Mouse (Mus musculus) mouse embryonic stem cell (cell line): ENCODE results near the gene Per1.

Source experiments
- in situ Hi-C, 2 experiments: fragments of 300-500 bp; cut with MboI; formaldehyde crosslinking; loops; 1 replicate in 1 of 2; 3 replicates in 1 of 2; pipeline ENCODE4 v1.14.3; 2019 to 2020; ENCODE audit warnings: low sequenced_read_pairs in 2 of 2, low pct_unique_long_range_greater_than_20kb in 1 of 2, mixed read lengths in 1 of 2; ENCODE audit not compliant: unreplicated experiment in 1 of 2

Gene Per1

DNA sequence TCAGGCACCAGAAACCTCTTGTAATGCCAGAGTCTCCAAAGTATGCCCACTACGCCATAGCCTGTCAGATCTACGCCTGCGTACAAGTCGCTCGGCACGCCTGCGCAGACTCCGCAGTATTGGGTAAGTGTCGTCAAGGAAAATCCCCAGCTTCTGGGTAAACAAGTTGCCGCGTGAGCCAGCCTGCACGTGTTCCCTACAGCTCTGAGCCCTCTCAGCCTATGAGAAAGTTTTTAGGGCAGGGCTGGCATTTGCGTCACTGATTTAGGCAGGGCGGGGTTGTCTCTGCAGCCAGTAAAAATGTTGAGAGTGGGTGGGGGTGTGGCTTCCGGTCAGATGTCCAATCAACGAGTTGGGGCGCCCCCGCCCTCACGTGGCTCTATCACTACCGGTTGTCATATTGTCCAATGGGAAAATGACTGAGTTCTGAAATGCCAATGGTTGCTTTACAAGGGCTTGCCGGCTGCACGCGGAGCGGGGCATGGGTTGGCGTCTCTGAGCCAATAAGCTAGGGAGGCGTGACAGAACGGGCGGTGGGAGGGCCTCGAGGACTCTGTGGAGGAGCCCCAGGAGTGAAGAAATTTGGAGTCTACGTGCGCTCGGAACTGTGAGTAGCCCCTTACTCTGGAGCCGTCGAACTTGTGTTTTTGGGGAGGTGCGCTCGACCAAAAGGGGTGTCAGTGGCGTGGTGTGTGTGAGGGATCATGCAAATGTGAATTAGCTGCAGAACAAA is at the start of gene Per1:
Gene Per1 (plus strand): TSS at position 521 of the 733 bp plus-strand sequence.
- in situ Hi-C loops = no loop called here

DNA sequence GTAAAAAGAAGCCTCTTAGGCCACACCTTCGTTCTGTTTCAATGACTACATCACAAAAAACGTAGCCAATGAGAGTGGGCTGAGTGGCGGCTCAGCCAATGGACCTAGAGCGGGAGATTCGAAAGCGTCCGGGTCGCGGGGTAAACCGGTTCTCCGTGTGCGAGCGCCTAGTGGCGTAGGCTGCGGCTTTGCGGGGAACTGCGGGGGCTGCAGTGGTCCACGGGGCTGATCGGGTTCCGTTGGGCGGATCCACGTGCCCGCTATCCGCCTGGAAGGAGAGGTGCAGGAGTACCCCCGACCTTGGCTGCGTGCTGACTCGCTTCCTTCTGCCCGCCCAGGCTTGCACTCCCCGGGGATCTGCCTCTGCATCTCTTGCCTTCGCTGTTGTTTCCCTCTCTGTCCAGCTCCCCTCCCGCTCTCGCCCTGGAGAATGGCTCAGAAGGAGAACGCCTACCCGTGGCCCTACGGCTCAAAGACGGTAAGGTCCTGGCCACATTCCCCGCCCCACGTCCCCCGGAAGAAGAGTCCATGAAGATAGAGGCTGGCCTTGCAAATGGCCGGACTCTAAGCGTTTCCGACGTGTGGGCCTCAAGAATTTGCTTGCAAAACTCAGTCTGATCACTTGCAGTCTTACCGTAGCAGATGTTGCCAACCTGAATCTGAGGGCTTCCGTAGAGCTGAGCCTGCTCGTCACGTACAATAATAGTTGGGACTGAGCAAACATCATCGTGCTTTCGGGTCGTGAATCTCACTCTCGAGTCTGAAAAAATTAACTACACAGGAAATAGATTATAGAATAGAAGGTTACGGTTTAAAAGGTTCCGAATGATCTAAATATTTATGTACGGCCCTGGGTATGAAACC is 49.3 kb upstream of the Per1 start, which contains the start of gene Aurkb:
Gene Aurkb (plus strand): TSS at position 117 of the 864 bp plus-strand sequence.
- in situ Hi-C loops = no loop called here

DNA sequence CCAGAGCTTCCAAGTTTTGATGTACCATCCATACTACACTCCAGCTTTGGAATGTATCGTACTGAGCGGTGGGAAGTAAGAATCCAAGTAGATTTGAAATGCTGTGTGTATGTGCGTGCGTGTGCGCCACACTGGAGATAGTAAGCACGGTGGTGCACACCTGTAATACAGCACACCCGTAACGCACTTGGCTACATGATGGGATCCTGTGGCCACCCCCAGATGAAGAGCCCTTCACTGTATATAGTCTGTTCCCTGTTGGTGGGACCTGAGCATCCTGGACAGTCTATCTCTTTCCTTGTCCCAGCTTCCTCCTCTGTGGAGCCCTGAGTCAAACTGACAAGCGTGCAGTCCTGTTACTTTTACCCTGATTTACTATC is 48.6 kb upstream of the Per1 start:
- in situ Hi-C loops = no loop called here

DNA sequence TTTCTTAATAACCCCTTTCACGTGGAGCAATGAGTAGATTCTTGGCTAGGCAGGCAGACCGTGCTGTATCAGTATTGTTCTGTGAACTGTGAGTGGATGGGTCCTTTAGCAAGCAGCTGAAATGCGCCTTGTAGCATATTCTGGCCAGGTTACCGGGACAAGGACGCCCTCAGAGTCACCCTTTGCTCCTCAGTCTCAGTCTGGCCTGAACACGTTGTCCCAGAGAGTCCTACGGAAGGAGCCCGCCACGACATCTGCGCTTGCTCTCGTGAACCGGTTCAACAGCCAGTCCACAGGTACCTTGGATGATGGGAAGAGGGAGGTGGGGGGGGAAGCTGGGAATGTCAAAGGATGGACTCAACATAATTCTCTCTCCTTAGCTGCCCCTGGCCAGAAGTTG is 47.4 kb upstream of the Per1 start:
- in situ Hi-C loops = no loop called here

DNA sequence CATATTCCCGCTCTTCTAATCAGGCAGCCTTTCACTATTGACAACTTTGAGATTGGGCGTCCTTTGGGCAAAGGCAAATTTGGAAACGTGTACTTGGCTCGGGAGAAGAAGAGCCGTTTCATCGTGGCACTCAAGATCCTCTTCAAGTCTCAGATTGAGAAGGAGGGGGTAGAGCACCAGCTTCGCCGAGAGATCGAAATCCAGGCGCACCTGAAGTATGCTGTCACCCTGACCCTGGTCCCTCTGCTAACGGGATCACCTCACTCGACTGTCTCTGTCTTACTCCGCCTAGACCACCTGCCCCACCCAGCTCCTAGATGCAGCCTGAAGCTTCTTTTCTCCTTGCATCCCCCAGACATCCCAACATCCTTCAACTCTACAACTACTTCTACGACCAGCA is 46.9 kb upstream of the Per1 start:
- in situ Hi-C loops = no loop called here

DNA sequence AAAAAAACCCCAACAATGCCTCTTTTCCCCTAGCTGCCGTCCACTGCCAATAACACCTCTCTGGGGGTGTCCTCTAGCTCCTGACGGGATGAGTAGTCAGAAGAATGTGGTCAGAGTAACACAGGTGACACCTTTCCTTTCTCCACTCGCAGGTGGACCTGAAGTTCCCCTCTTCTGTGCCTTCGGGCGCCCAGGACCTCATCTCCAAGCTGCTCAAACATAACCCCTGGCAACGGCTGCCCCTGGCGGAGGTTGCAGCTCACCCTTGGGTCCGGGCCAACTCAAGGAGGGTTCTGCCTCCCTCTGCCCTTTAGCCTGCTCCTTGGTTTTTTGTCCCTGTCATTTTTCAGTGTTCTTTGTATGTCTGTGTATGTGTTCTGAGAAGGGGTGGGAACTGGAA is 44.3 kb upstream of the Per1 start:
- in situ Hi-C loops = no loop called here

DNA sequence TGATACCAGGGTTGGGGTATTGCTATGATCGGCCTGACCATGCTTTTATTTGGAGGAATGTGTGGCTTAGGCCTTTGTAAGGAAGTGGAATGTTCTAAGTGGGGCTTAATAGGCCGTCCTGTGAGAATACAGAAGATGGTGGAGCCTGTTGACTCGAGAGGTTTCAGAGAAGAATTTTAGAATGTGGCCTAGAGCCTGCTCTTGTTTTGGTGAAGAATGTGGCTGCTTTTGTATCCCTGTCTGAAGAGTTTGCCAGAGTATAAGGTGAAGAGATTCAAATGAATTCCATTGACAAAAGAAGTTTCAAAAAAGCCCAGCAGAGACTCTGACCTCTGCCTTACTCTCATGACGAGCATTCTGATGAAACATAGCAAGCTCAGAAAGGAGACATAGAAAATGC is 43.2 kb upstream of the Per1 start:
- in situ Hi-C loops = no loop called here

DNA sequence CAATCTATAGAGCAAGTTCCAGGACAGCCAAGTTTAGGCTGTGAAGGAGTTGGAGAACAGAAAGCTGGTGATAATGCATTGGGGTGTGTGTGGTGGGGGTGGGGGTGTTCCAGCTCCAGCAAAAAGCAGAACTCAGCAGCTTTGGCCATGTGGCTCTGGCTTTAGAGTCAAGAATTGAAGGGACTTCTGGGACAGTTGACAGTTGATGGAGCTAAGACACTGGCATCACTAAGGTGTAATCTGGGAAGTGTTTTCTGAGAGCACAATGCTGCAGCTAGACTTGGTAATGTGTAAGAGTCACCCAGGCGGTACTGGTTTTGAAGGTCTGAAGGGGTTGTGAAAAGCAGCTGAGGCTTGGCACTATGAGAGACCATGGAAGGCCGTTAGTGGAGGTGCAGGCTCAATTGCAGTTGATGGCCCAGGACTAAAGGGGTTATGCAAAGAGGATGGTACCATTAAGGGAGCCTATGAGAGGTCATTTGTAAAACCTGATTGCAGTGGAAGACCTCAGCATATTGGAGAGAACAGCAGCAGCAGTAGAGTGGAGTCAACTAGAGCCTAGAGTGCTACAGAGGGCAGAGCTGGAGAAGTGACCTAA is 42.1 kb upstream of the Per1 start:
- in situ Hi-C loops = no loop called here

DNA sequence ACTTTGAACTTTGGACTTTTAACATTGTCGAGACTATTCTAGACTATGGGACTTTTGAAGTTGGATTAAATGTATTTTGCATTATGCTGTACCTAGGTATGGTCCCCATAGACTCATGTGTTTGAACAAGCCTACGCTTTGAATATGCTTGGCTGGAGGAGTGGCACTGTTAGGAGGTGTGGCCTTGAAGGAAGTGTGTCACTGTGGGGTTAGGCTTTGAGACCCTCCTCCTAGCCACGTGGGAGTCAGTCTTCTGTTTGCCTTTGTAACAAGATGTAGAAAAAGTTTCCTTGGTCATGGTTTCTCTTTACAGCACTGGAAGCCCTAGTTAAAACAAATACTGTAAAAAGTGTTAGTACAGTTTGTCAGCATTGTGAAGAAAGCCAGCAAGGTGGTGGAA is 41.2 kb upstream of the Per1 start:
- in situ Hi-C loops = no loop called here

DNA sequence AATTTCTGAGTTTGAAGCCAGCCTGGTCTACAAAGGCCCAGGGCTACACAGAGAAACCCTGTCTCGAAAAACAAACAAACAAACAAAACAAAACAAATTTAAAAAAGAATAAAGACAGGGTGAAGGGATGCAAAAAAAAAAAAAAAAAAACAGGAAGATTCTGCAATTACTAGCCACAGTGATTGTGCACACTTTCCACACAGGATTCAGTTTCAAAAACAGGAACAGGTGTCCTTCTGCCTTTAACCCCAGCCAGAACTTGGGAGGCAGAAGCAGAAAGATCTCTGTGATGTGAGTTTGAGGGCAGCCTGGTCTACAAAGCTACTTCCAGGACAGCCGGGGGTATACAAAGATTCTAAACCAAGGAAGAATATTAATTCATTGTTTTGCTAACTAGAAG is 36.8 kb upstream of the Per1 start:
- in situ Hi-C loops = no loop called here

DNA sequence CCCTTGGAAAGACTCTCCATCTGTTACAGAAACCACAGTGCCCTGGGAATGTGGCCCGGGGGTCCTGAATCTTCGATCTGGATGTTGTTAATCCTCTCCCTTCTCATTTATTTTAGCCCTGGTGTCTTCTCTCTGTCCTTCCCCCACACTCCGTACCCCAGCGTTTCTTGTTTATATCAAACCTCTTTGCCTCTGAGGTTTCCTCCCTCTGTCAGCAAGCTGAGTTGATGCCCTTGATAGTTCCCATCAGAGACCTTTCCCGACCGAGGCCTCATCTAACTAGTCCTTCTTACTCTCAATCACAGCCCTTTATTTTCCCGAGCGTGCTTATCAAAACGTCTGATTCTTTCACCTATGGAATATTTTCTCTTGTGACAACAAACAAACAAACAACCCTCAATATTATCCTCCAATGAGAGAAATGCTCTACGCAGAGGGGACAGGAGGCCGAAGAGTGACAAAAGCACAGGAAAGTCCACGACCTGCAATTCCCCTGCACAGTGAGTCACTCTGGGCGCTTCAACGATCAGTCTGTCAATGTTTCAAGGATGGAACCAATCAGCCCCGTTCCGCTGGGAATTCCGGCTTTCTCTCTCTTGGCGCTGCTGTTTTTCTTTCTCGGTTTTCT is 36.2 kb upstream of the Per1 start:
- in situ Hi-C loops = no loop called here

DNA sequence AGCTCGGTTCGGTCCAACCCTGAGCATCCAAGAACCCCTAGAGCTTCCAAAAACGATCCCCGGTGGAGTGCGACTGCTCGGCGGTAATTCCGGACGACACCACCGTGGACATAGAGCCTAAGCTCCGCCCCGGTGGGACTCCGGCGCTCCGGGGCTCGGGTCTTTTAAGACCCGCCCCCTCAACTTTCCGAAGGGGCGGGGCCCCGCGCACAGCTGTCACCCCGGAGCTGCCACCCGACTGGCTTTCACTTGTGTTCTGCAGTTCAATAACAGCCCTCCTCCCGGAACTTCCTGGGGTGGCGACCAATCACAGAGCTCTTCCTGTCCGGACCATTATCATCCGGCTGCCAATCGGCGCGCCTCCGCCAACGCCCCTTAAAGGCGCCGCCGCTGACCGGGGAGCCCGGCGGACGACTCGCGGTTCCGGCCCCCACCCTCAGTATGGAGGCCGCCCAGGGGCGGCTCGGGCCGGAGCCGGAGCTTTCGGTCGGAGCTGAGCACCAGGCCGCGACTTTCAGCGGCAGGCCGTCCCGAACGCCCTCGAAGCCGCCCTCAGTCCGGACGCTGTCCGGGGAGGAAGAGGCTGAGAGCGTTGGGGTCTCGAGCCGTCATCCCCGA is 35.6 kb upstream of the Per1 start, which contains the start of gene Borcs6:
Gene Borcs6 (plus strand): TSS at position 361 of the 618 bp plus-strand sequence.
- in situ Hi-C loops = no loop called here

DNA sequence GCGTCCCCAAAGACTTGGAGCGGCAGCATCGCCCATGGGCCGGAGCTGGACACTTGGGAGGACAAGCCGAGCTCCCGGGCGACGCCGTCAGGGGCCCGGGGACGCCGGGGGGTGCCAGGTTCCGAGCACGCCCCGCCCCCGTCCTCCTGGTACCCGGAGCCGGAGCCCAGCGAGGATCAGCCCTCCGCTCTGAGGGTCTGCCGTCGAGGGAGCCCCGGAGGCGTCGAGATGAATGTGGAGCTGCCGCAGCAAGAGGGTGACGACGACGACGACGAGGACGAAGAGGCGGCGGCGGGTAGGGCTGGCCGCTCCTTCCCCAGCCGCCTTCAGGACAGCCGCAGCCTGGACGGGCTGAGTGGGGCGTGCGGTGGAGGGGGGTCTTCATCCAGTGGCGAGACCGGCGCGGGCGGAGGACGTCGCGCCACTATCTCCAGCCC is 35.0 kb upstream of the Per1 start:
- in situ Hi-C loops = loop anchor here in 1 of 2 experiments (10.0 kb wide), 1 partner anchor 175 kb away; the partner anchor contains the start of gene Gucy2e

DNA sequence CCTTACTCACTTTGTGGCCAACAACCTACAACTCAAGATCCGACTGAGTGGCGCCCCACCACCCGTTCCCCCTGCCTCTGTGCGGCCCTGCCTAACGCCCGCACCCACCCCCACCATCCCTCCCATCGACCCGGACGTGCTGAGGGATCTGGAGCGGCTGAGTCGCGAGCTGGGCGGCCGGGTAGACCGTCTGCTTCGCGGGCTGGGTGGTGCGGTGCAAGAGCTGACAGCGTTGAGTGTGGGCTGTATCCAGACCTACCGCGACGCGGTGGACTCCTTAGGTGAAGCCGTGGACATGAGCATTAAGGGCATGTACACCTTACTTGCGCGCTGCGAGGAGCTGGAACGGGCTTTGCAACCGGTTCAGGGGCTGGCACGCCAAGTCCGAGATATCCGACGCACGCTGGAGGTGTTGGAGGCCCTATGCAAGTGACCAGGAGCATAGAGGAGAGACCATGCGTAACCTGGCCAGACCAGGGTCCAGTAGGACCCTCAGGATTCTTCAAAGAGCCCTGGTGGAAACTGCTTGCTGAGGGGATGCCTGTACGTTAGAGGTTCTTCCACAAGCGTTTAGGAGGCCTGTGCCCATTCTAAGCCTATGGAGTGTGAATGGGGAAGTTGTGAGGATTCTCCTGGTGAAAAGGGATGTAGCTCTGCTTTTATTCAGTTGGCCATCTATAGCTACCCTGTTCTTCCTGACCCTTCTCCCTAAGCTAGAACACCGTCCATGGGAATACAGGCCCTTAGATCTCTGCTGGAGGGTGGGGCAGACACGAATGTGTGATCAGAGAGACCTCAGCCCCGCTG is 34.4 kb upstream of the Per1 start:
- in situ Hi-C loops = loop anchor here in 1 of 2 experiments (10.0 kb wide), 1 partner anchor 174 kb away; the partner anchor contains the start of gene Gucy2e

DNA sequence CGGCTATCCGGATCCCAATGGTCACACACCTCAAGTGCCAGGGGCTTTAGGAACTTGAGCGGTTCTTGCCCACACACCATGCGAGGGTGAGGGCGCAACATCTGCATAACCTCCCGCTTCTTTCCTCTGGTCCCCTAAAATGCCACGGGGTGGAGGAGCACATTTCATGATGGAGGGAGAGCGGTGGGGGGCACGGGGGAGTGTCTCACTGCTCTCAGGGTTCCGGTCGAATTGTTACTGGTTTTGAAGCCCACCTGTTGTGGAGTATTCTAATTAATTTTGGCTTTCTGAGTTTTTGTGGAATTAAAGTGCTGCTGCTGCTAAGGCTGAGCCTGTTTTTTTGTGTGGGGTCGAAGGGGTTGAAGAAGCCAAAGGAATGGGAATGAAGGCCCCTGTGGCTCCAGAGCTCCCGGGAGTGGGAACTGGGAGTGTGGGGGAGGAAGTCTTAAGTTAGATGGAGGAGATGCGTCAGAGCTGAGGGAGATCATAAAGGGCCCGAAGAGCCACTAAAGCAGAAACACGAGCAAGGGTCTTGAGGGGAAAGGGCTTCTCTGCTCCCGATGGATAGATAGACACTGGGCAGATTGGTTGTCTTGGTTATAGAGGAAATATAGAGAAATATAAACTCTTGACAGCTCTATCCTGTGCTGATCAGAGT is 33.6 kb upstream of the Per1 start:
- in situ Hi-C loops = loop anchor here in 1 of 2 experiments (10.0 kb wide), 1 partner anchor 173 kb away; the partner anchor contains the start of gene Gucy2e

DNA sequence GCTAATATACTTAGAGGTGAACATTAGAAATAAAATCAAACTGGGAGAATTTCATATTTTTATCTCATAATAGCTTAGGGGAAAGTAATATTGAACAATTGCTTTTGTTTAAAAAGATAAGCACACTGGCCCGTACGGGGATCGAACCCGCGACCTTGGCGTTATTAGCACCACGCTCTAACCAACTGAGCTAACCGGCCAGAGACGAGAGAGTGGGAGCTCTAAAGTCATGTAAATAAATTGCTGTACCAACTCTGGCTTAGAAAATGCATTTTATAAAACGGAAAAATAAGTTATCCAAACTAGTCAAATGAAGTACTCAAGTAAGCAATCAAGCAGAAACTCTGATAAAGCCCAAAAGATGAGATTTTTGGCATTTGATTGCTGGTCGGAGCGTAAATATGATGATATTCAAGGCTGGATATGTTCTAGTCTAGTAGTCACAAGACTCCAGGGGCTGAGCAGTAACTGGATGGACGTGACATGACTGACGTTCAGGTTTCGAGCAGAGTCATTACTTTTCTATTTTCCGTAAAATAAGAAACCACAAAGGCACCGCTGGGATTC is 32.7 kb upstream of the Per1 start:
- in situ Hi-C loops = loop anchor here in 1 of 2 experiments (10.0 kb wide), 1 partner anchor 173 kb away; the partner anchor contains the start of gene Gucy2e
